Mouse (Mus musculus) gastrocnemius, postnatal 36 days (tissue): ENCODE data around the gene Shroom3. TPM values are rescaled to one million over a fixed set of nuclear protein-coding genes. Genes with fewer than 3 reads are reported as not detected.

ENCODE experiments used
- DNase-seq, 2 experiments: peaks; one replicate each; pipeline ENCODE4 v3.0.0; 2022
- intact Hi-C: fragments of 180-260 bp; cut with DNase I; formaldehyde crosslinking; loops from one replicate; pipeline ENCODE4 v1.15.1; 2025
- long read RNA-seq, 2 experiments: library from polyadenylated mRNA; stranded (forward); transcript quantifications; one replicate each; pipeline ENCODE4 v2.0.0; 2021
- total RNA-seq, 2 experiments: library from RNA; stranded (reverse); gene quantifications; 2 replicates each; pipeline ENCODE4 v1.2.3; 2021

Shroom3 gene
- total RNA-seq: under 1 TPM; 0.43 to 0.54 TPM
- long read RNA-seq, experiment 1: 0 reads
- long read RNA-seq, experiment 2: 0 reads

DNA sequence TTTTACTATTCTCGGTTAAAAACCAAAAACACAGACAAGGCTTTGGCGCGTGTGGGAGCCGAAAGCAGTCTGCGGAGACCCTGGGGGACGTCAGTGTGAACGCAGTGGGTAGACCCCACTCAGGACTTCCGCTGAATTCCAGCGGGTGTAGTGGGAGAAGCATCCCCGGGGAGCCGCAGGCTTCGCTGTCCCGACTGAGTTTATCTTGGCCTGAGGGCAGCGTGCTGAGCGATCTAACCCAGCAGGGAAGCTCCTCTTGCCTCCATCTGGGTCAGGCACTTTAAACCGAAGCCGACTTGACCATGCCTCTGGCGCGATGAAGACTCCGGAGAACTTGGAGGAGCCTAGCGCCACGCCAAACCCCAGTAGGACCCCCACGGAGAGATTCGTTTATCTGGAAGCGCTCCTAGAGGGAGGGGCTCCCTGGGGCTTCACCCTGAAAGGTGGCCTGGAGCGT, at the start of gene Shroom3:
Gene Shroom3 (plus strand): TSS at position 85 of the 457 bp plus-strand sequence.
- intact Hi-C loops: loop anchor here (5.0 kb wide), 1 partner anchor 269 kb away; no protein-coding TSS in a partner anchor

DNA sequence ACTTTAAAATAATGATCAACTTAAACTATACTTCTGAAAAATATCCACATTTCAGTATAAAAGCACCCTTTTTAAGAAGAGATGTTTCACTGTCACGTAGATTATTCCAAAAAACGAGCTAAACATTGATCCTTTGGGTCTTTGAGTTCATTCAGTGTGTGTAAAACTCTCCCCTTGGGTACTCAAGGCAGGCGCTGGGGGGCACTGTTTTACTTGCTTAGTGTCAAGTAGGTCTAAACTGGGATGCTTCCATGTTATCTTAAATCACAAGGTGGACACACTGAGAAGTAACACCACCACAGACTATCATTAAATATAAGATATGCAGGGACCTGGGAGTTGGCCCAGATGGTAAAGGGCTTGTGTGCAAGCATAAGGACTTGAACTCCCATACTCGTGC, 49.7 kb upstream of the Shroom3 start:
- no peak for DNase-seq
- intact Hi-C loops: no loop called here

More for the DNA sequence above, at the start of gene Shroom3:
- DNase-seq: no peak

DNA sequence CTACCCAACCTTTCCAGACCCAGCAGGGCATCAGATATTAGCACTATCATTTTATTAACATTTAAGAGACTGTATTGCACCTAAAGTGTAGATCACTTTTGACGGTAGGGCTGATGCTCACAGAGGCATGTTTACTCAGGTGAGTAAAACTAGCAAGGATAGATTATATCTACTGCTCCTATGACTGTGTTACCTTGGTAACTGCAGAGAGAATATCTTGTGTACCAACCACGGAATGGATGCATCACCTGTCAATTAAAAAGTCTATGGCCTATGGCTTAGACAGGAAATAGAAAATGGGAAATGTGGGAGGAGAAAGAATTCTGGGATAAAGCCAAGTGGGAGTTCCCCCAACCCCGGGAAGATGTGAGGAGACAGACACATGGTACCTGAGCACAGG, 48.3 kb upstream of the Shroom3 start:
- DNase-seq: no peak
- intact Hi-C loops: no loop called here

DNA sequence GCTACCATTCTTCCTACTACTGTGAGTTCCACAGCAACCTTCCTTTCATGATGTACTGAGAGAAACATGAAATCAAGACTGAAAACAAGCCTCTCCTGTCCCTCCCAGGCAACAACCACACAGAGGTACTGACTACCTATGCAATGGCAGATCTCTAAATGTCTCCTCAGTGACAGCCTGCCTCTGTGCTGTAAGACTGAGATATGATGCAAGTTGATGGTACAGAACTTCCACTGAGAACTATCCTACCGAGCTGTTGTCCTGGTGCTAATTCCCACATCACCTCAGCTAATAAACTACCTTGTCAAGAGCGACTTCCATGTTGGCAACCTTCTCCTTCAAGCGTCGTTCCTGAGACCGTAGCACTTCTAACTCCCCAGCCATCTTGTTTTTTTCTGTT, 47.3 kb upstream of the Shroom3 start:
- DNase-seq: no peak
- intact Hi-C loops: no loop called here

DNA sequence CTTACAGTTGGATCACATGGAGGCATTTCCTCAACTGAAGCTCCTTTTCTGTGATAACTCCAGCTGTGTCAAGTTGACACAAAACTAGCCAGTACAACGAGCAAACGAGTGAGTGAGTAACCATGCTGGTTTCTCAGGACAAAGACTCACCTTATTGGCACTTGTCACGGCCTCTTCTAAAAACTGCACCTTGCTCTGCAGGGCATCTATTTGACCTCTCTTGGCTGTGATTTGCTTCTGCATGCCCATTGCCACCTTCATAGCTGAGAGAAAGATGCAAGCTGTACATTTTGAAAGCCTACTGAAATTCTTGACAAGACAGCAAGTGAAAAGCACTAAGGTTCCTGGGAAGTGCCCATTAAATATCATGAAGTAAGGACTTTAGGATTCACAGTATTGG, 42.4 kb upstream of the Shroom3 start:
- no peak for DNase-seq
- intact Hi-C loops: no loop called here

DNA sequence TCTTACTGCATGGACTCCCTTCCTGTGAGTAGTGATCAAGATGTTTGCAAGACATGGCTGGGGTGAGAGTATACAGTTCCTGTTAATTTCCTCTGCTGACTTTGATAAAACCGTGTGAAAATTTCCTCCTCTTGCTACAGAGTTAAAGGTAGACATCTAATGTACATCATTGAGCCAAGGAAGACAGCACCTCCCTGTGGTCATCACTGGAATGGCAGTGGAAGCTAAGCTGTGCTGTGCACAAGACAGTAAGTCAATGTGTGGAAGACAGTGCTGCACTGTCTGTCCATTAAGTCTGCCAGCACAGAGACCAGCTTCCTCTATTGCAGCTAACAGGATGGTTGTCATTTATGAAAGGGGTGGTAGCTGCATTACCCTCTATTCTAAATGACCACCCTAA, 27.0 kb upstream of the Shroom3 start:
- DNase-seq: peak; percentile 33 to 34
- intact Hi-C loops: loop anchor here (10.0 kb wide), 1 partner anchor 201 kb away; no protein-coding TSS in a partner anchor

DNA sequence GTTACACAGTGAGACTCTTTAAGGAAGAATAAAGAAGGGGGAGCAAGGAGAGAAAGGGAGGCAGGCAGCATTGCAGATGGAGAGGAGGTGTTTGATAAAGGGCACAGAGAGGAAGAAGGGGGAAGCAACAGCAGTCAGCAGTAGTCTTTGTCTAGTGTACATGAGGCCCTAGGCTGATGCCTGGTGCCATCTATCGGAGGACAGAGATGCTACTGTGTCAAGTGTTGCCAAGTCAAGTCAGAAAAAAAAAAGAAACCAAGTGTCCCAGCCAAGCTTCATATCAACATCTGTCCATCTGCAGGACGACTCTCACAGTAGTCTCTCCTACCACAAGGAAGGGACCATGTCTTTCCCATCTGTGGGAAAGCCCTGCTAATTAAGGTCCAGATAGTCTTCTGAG, 18.9 kb upstream of the Shroom3 start:
- DNase-seq: no peak
- intact Hi-C loops: no loop called here

DNA sequence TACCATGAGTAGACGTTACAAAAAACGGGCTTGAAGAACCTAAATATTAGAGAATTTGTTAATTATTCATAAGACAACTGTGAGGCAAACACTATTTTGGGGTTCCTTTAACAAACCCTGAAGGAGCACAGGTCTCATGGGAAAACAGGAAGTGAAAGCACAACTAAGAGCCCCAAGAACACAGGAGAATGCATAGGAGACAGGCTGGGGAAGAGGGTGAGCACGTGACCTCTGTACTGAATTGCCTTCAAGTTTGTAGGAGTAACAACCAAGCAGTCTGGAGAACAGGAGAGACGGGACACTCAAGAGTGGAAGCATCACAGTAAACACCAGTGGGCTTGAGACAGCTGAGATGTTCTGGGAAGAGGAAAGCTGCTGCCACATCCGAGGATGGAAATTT, 16.4 kb upstream of the Shroom3 start:
- intact Hi-C loops: no loop called here
- no peak for DNase-seq

DNA sequence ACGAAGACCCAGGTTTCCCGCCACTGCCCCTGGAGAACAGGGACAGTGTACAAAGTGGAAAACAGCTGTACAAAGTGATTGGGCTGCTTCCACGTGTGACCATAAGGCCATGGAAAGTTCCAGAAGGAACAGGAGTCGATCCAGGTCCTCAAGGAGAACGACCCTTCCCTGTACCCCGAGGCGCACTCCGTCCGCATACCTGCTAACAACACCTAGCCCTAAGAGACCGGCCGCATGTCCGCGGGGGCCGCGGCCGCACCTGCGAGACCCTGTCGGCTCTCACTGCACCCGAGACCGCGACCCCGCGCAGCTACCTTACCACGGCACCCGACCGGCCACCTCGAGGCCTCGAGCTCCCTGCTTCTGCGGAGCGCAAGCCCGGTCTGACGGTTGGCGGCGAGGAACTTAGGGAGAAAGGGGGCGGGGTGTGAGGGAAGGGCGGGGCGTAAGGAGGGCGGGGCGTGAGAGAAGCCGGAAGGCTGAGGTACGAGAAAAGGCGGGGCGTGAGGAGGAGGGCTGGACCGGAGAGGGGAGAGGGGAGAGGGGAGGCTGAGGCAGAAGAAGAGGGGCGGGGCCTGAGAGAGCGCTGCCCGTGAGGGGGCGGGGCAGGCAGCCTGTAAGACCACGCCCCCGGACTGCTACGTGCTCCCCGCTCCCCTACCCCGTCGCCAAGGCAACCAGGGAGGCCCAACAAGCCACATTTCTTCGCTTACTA, 8.2 kb upstream of the Shroom3 start, which contains the start of gene Ccdc158:
Gene Ccdc158 (minus strand): TSS at position 413 of the 715 bp plus-strand sequence.
- peak in 1 of 2 experiments; percentile 18 for DNase-seq
- intact Hi-C loops: no loop called here

DNA sequence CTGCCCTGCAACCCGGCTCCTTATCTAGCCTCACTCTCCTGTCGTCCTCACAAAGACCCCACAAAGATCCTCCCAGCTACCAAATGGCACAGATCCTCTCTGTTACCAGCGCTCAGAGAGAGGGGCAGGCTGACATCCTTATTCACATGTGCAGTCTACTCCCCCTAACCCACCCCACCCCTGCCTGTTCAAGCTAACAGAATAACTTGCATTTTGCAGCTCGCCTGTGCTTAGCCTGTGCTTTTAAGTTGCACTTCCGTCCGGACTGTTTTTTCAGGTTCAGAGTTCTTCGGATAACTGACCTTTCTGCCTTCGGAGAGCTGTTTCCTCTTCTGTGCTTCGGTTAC, 7.7 kb upstream of the Shroom3 start:
- intact Hi-C loops: no loop called here
- no peak for DNase-seq

DNA sequence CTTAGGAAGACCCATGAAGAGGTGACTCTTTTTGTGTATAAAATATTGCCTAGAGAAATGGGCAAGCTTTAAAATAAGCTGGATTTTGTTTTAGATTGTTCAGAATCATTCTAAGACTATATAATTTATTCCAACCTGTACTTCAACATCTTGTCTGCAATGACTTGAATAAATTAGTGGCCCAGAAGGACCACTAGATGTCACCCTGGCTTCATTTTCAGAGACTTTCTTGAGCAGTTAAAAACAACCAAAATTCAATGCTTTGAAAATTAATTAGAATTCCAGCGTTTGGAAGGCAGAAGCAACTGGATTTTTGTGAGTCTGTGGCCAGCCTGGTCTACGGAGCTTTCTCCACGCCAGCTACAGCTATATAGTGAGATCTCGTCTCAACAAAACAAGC, 3.8 kb upstream of the Shroom3 start:
- intact Hi-C loops: no loop called here
- DNase-seq: no peak

DNA sequence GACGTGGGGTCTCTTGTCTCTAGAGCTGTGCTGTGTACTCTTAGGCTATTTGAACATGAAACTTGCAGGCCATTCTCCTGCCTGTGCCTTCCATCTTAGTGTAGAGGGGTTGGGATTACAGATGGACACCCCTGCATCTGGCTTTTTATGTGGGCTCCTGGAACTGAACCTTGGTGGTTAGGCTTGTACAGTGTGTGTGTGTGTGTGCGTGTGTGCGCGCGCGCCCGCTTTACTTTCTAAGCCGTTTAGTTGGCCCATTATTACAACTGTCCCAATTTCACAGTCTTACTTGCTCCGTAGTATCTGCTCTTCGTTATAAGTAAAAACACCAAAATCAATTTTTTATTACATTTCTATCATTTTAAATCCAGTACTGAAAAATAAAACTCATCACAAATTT, 1.4 kb upstream of the Shroom3 start:
- no peak for DNase-seq
- intact Hi-C loops: loop anchor here (2.0 to 5.0 kb wide), 2 partner anchors 43 to 270 kb away; no protein-coding TSS in a partner anchor

DNA sequence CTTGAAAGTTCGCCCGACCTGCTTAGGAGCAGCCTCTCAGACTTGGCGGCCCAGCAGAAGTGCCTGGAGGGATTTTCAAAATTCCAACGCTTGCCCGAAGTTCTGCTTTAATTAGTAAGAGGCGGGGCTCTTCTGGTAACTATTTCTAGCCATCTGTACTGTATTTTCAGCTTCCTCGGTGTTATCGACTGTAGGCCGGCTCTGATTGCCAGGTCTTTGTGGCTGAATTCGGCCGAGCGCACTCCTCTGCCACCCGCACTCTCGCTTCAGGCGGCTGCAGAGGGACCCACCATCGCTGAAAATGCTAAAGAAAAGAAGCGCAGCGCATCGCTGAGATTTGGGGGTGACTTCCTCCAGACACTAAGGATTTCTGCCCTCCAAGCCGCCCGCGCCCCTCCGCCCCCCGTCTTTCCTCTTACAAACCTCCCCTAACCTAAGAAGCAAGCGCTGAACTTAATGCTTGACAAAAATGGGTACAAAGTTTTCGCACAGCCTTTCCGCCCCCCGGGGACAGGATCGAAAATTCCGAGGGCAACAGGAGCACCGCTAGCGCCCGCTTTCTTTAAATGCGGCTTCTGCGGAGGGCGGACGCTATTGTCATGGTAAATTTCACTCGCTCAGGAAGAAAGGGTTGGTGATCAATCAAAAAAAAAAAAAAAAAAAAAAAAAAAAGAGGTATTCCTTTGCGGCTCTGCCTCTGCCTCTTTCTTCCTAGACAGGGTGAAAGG, 450 bp upstream of the Shroom3 start:
- no peak for DNase-seq
- intact Hi-C loops: loop anchor here (5.0 kb wide), 1 partner anchor 270 kb away; no protein-coding TSS in a partner anchor

DNA sequence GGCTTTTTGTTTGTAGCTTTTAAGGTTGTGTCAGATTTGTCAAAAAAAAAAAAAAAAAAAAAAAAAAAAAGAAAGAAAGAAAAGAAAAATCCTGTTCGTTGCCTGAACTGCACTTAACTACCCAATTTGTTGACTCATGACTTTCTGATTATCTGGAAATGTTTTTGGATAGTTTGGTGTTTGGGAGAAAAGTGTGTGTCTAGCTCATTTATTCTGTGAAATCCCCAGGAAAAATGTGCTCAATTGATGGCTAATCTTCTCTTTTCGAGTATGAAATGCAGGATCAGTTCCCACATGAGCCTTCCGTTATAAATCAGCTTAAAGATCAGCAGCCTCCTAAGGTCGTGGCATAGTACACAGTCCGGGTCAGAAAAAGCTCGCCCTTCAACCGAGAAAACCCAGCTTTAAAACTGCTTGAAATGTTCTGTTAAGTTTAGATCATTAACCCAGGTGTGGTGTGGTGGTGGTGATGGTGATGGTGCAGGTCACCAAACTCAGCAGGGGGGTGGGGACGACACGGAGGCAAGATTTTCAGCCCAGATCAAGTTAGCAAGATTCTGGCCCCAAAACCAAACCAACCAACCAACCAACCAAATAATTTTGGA, 738 bp downstream of the Shroom3 start:
- no peak for DNase-seq
- intact Hi-C loops: loop anchor here (5.0 kb wide), 1 partner anchor 268 kb away; no protein-coding TSS in a partner anchor

DNA sequence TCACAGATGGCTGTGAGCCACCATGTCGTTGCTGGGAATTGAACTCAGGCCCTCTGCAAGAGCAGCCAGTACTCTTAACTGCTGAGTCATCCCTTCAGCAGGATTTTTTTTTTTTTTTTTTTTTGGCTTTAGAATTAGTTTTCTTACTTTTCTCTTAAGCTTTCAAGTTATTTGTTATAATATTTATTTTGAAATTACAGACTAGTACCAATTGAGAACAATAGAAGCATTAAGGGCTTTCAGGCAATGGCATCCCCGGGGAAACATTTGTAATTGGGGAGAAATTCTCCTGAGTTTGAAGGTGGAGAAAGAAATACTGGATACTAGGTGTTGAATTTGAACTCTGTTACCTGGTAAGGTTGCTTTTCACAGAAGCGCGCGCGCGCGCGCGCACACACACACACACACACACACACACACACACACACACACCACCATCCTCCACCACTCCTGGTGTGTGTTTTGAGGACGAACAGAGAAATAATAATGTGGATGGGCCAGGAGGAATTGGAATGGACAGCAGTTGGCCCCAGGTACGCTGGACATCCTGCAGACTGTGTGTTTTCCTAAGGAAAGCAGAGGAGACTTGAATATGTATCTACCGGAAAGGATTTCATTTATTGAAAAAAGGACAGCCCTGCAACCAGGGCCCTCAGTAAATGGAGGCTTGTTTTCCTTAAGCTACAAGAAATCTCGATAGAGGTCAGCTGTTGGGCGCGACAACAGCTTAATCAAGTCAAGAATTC, 1.7 kb downstream of the Shroom3 start:
- DNase-seq: no peak

DNA sequence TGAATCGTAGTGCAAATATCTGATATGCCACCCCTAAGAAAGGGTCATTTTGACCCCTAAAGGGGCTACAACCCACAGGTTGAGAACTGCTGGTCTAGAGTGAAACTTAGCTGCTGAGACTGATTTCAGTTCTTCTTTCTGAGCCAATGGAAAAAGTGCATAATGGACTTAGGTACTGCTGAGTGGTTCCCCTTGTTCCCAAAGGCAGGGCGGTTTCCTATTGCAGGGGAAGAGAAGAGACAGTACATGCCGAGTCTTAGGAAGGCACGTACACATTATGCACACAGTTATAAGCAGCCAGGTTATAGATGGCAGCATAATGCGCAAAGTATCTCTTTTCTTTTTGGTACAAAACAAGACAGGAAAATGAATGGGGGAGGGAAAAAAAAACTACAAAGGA, 4.9 kb downstream of the Shroom3 start:
- intact Hi-C loops: no loop called here

More for the DNA sequence above, 1.7 kb downstream of the Shroom3 start:
- intact Hi-C loops: loop anchor here (5.0 kb wide), 1 partner anchor 267 kb away; no protein-coding TSS in a partner anchor

DNA sequence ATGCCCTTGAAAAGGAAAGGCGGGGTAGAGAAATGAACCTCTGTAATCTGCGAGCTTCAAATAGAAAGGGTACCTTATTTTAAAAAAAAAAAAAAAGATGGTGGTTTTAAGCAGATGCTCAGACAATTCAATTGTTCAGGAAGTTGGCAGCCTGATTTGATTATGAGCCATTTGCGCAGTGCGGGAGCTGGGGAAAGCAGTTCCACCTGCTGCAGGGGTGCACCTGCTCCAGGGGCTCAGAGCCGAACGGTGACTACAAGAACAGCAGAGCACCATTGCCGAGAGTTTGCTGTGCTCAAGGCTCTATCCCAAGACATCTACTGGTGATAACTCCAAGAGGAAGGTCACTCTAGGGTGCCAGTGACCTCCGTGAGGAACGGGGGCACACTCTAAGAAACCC, 5.3 kb downstream of the Shroom3 start:
- intact Hi-C loops: no loop called here
- DNase-seq: no peak

More for the DNA sequence above, 4.9 kb downstream of the Shroom3 start:
- DNase-seq: no peak

DNA sequence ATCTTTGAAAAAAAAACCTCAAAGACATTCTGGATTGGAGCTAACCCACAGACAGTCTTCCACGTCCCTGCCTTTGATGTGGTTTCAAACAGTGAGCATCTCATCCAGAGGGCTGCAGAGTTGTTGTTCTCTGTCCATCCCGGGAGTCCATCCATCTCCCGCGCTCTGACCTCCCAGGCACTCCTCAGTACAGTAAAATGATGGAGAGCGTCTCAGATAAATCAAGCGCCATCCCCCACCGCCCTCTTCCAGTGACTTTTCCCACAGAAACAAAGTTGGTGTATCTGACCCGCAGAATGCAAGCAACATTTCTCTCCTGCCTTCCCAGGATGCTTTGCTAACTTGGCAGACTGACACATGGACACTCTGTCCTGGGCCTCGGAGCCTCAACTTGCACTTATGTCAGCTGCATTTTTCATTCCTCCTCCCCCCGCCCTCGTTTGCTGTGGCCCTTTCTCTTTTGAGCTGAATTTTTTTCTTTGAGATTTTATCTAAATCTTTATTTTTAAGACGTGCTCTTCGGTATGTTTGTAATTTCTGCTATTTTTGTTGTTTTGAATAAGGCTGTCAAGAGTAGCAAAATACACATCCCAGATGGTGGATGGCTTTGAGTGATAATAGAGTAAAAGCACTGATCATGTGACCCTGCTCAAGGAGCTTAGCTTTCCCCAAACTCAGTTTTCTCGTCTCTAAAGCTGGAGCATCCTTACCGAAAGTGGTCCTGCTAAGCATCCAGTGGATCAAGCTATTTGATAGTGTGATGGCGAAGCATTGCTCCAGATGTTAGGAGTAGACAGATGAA, 9.2 kb downstream of the Shroom3 start:
- intact Hi-C loops: no loop called here
- no peak for DNase-seq

DNA sequence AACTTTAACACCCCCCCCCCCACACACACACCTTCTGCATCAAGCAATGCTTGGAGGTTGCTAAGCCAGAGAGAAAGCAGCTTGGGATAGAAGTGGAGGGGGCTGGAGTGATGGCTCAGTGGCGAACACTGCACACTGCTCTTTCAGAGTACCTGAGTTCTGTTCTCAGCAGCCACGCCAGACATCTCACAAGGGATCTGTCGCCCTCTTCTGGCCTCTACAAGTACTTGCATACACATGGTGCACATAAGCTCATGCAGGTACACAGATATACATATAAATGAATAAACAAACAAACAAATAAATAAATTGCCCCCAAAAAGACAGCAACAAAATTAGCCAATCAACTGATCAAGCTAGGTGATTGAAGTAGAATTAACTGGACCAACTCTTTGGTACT, 10.5 kb downstream of the Shroom3 start:
- no peak for DNase-seq
- intact Hi-C loops: no loop called here
